Mouse (Mus musculus) heart, adult 2 months (tissue): Measurements from ENCODE around the gene Gm8237. TPM values are rescaled to one million over a fixed set of nuclear protein-coding genes. Genes with fewer than 3 reads are reported as not detected.

ENCODE experiments used
- polyA plus RNA-seq: library from polyadenylated mRNA; depleted of rRNA; stranded (reverse); fragments of >200 nt; gene quantifications from 2 replicates; pipeline ENCODE4 v1.2.3, GENCODE M21; 2012; rRNA removed
- total RNA-seq, 2 experiments: library from RNA; stranded (reverse); gene quantifications; 2 replicates each; pipeline ENCODE4 v1.2.3; 2021

Gm8237 gene
- total and polyA plus RNA-seq, 3 experiments, result 0.16 to 0.25 TPM; not detected in 1

Other genes with a start within 250 kb of the Gm8237 start
- not detected for gene Gm8265, start 247.4 kb downstream of the Gm8237 start, total RNA-seq
- not detected in 2 replicates for gene Gm8265, start 247.4 kb downstream of the Gm8237 start, polyA plus RNA-seq
- not detected for gene Gm9603, start 192.9 kb downstream of the Gm8237 start, total RNA-seq
- gene Gm9603, start 192.9 kb downstream of the Gm8237 start, polyA plus RNA-seq, result not detected in 2 replicates
- gene Gm3373, start 138.8 kb downstream of the Gm8237 start, total RNA-seq, result under 1 TPM in 1 of 2 experiments, not detected in 1; 0.23 TPM
- gene Gm3373, start 138.8 kb downstream of the Gm8237 start, polyA plus RNA-seq, result 0.23 and 0.96 TPM in 2 replicates
- under 1 TPM; 0.32 to 0.34 TPM for gene Gm3383, start 72.4 kb downstream of the Gm8237 start, total RNA-seq
- 0.29 and 0.43 TPM in 2 replicates for gene Gm3383, start 72.4 kb downstream of the Gm8237 start, polyA plus RNA-seq
- not detected for gene Gm3424, start 50.1 kb downstream of the Gm8237 start, total RNA-seq
- gene Gm3424, start 50.1 kb downstream of the Gm8237 start, polyA plus RNA-seq, result not detected in 2 replicates
- gene Gm3248, start 81.4 kb upstream of the Gm8237 start, total RNA-seq, result under 1 TPM in 1 of 2 experiments, not detected in 1; 0.18 TPM
- gene Gm3248, start 81.4 kb upstream of the Gm8237 start, polyA plus RNA-seq, result 0.20 and 0.25 TPM in 2 replicates
- not detected for gene Gm3453, start 98.8 kb upstream of the Gm8237 start, total RNA-seq
- gene Gm3453, start 98.8 kb upstream of the Gm8237 start, polyA plus RNA-seq, result not detected in 2 replicates
- not detected for gene Gm6337, start 177.9 kb upstream of the Gm8237 start, total RNA-seq
- not detected in 2 replicates for gene Gm6337, start 177.9 kb upstream of the Gm8237 start, polyA plus RNA-seq
- gene Gm8206, start 213.6 kb upstream of the Gm8237 start, total RNA-seq, result under 1 TPM; 0.20 to 0.50 TPM
- 0.27 and 0.41 TPM in 2 replicates for gene Gm8206, start 213.6 kb upstream of the Gm8237 start, polyA plus RNA-seq
- gene Gm3468, start 228.3 kb upstream of the Gm8237 start, total RNA-seq, result not detected
- 0.12 and 0.50 TPM in 2 replicates for gene Gm3468, start 228.3 kb upstream of the Gm8237 start, polyA plus RNA-seq
- gene Gm3476, start 245.4 kb upstream of the Gm8237 start, total RNA-seq, result not detected
- not detected in 2 replicates for gene Gm3476, start 245.4 kb upstream of the Gm8237 start, polyA plus RNA-seq